Mouse (Mus musculus): ENCODE data around the gene Arhgap8.

- no peak for TF ChIP-seq CTCF (conservative IDR thresholded peaks at IDR 0.05; ENCODE audit: insufficient read depth, insufficient read length, low read depth, low read length)
- TF ChIP-seq POLR2A (IDR thresholded peaks at IDR 0.05; ENCODE audit: low read depth, low read length) = no peak
These were observed 43.6 kb downstream of the Arhgap8 start for GRCm38 (mm10) chr15:84763423-84763812.

All from kidney, adult 2 months (tissue).